Mouse (Mus musculus) lung, embryonic 14.5 days (tissue): ENCODE results near the gene Gpr63. TPM values are rescaled to one million over a fixed set of nuclear protein-coding genes. Genes with fewer than 3 reads are reported as not detected.
A peak's percentile ranks its signal among the peaks of the same experiment; 100 is the strongest.
"Not testable (repeated sequence)": the region's sequence is repeated elsewhere in the genome, so short reads cannot be mapped to it uniquely, and the experiment has no call there.

Experiments used
- ATAC-seq: fragments of 200-750 bp; cut with Nextera tagmentation; 2 replicates; pipeline ENCODE4 v1.8.0; 2017; ENCODE audit warnings: mild to moderate bottlenecking, moderate TSS enrichment, moderate library complexity; ENCODE audit not compliant: insufficient read depth
- DNase-seq: peaks from one replicate; pipeline ENCODE4 v3.0.0-alpha.2; 2015
- H3K27ac ChIP-seq: fragments of 300-500 bp; sonication (generic); 2 replicates; pipeline ENCODE4 v1.5.1; 2014; ENCODE audit warnings: low read depth, mild to moderate bottlenecking, moderate library complexity
- H3K27me3 ChIP-seq: fragments of 300-500 bp; sonication (generic); 2 replicates; pipeline ENCODE4 v1.6.1; 2014; ENCODE audit warnings: low read length, control low read depth; ENCODE audit not compliant: insufficient read depth
- H3K36me3 ChIP-seq: fragments of 300-500 bp; sonication (generic); 2 replicates; pipeline ENCODE4 v1.6.1; 2014; ENCODE audit warnings: control low read depth; ENCODE audit not compliant: insufficient read depth
- H3K4me1 ChIP-seq: fragments of 300-500 bp; sonication (generic); 2 replicates; pipeline ENCODE4 v1.6.1; 2014; ENCODE audit warnings: antibody characterized with exemption, control low read depth; ENCODE audit not compliant: insufficient read depth
- H3K4me2 ChIP-seq: fragments of 300-500 bp; sonication (generic); 2 replicates; pipeline ENCODE4 v1.6.1; 2014; ENCODE audit warnings: mild to moderate bottlenecking
- H3K4me3 ChIP-seq: fragments of 300-500 bp; sonication (generic); 2 replicates; pipeline ENCODE4 v1.5.1; 2014; ENCODE audit warnings: low read depth, low read length
- H3K9ac ChIP-seq: fragments of 300-500 bp; sonication (generic); 2 replicates; pipeline ENCODE4 v1.6.1; 2014
- H3K9me3 ChIP-seq: fragments of 300-500 bp; sonication (generic); 2 replicates; pipeline ENCODE4 v1.6.1; 2016; ENCODE audit warnings: low read depth, low read length, control low read depth
- CTCF ChIP-seq: IDR thresholded peaks from 2 replicates; pipeline ENCODE4 v1.5.1; 2016; ENCODE audit warnings: antibody characterized with exemption, low read depth
- WGBS: fragments of 180-500 bp; shearing (Covaris S2); extraction: QIAGEN DNeasy Blood & Tissue Kit; methylation state at CpG from one replicate; pipeline ENCODE4 v1.1.7; 2014; 5-methylcytosine and 5-hydroxymethylcytosine counted together
- polyA plus RNA-seq: library from polyadenylated mRNA; unstranded; fragments of >200 nt; fragmentation: Nextera tagmentation; extraction: Ambion mirVana; gene quantifications from 2 replicates; pipeline ENCODE4 v1.2.1, GENCODE M21; 2014

The Gpr63 gene
- polyA plus RNA-seq, 1 experiment from 2014 or later = 2.4 TPM

- Histone ChIP-seq H3K9ac (peak overlapping the region; percentile 88; the same call in 1 of the 2 replicates), H3K4me1 (peaks cover 4% of the 10 kb centered on the region; the same call in 1 of the 2 replicates), H3K9me3 (no peaks in the 10 kb centered on the region), H3K4me3 (peak overlapping the region; percentile 66), H3K4me2 (peak overlapping the region; percentile 55), H3K36me3 (no peaks in the 10 kb centered on the region), H3K27ac (no peak overlapping the region), H3K27me3 (no peaks in the 10 kb centered on the region)
- peak; percentile 28 for DNase-seq
- TF ChIP-seq CTCF = no peak
- ATAC-seq = no peak
- 9% methylated on average over 7 of the region's 7 CpGs for WGBS
Measured at GRCm38 (mm10) chr4:24967251-24967650, 1.0 kb downstream of the Gpr63 start.

GRCm38 (mm10) chr4:24978589-24978988 is 12.4 kb downstream of the Gpr63 start:
- H3K4me3 ChIP-seq = no peak overlapping the region
- no peaks in the 10 kb centered on the region for H3K4me1 ChIP-seq
- H3K27me3 ChIP-seq = no peaks in the 10 kb centered on the region
- no peaks in the 10 kb centered on the region for H3K9me3 ChIP-seq
- no peak overlapping the region for H3K4me2 ChIP-seq
- H3K27ac ChIP-seq = no peak overlapping the region
- DNase-seq = no peak
- WGBS = 66% methylated on average over 4 of the region's 4 CpGs
- no peaks in the 10 kb centered on the region for H3K36me3 ChIP-seq
- no peak overlapping the region for H3K9ac ChIP-seq
- ATAC-seq = no peak
- TF ChIP-seq CTCF = no peak

- no peaks in the 10 kb centered on the region for H3K27me3 ChIP-seq
- H3K9me3 ChIP-seq = no peaks in the 10 kb centered on the region
- 84% methylated on average over 5 of the region's 5 CpGs for WGBS
- DNase-seq (no peak), ATAC-seq (no peak)
- no peak overlapping the region for H3K4me2 ChIP-seq
- no peak overlapping the region for H3K9ac ChIP-seq
- TF ChIP-seq CTCF = no peak
- no peak overlapping the region for H3K4me3 ChIP-seq
- no peak overlapping the region for H3K27ac ChIP-seq
- H3K36me3 ChIP-seq = no peaks in the 10 kb centered on the region
- no peaks in the 10 kb centered on the region for H3K4me1 ChIP-seq
Measured at GRCm38 (mm10) chr4:24985612-24986011, 19.4 kb downstream of the Gpr63 start.

GRCm38 (mm10) chr4:24991475-24991874 is 25.3 kb downstream of the Gpr63 start:
- no peaks in the 10 kb centered on the region for H3K36me3 ChIP-seq
- no peak for ATAC-seq
- no peak overlapping the region for H3K9ac ChIP-seq

GRCm38 (mm10) chr4:25009328-25009727 is 43.1 kb downstream of the Gpr63 start:
- WGBS = 86% methylated on average over 8 of the region's 8 CpGs
- not testable (repeated sequence) for H3K4me1 ChIP-seq

More at GRCm38 (mm10) chr4:24991475-24991874, 25.3 kb downstream of the Gpr63 start:
- 68% methylated on average over 2 of the region's 2 CpGs for WGBS
- Histone ChIP-seq H3K9me3 (no peaks in the 10 kb centered on the region), H3K4me3 (no peak overlapping the region), H3K4me2 (no peak overlapping the region), H3K4me1 (no peaks in the 10 kb centered on the region), H3K27me3 (no peaks in the 10 kb centered on the region), H3K27ac (no peak overlapping the region)
- no peak for TF ChIP-seq CTCF
- DNase-seq = no peak

GRCm38 (mm10) chr4:25011780-25012179 is 45.6 kb downstream of the Gpr63 start:
- Histone ChIP-seq H3K9me3 (no peaks in the 10 kb centered on the region), H3K27ac (no peak overlapping the region), H3K4me2 (no peak overlapping the region), H3K4me1 (no peaks in the 10 kb centered on the region), H3K4me3 (no peak overlapping the region), H3K27me3 (no peaks in the 10 kb centered on the region), H3K36me3 (peaks cover 16% of the 10 kb centered on the region), H3K9ac (no peak overlapping the region)
- no peak for DNase-seq
- TF ChIP-seq CTCF = no peak
- WGBS = 86% methylated on average over 5 of the region's 5 CpGs
- ATAC-seq = no peak

More at GRCm38 (mm10) chr4:25009328-25009727, 43.1 kb downstream of the Gpr63 start:
- H3K27me3 ChIP-seq, H3K9me3 ChIP-seq, H3K4me2 ChIP-seq, H3K4me3 ChIP-seq, H3K9ac ChIP-seq, ATAC-seq, DNase-seq, H3K27ac ChIP-seq: not testable (repeated sequence)
- peaks cover 16% of the 10 kb centered on the region for H3K36me3 ChIP-seq

- WGBS = 86% methylated on average over 3 of the region's 3 CpGs
- H3K9me3 ChIP-seq = no peaks in the 10 kb centered on the region
- H3K27me3 ChIP-seq = no peaks in the 10 kb centered on the region
- no peak overlapping the region for H3K4me3 ChIP-seq
- no peak overlapping the region for H3K9ac ChIP-seq
- H3K36me3 ChIP-seq = peaks cover 7% of the 10 kb centered on the region
- no peak overlapping the region for H3K4me2 ChIP-seq
- no peak overlapping the region for H3K27ac ChIP-seq
- DNase-seq (no peak), ATAC-seq (no peak)
- no peaks in the 10 kb centered on the region for H3K4me1 ChIP-seq
- TF ChIP-seq CTCF = no peak
Measured at GRCm38 (mm10) chr4:25012726-25013125, 46.5 kb downstream of the Gpr63 start.

GRCm38 (mm10) chr4:25015017-25015655 is 48.9 kb downstream of the Gpr63 start:
- no peak overlapping the region for H3K4me3 ChIP-seq
- TF ChIP-seq CTCF = no peak
- DNase-seq (peak; percentile 3), ATAC-seq (no peak)
- no peaks in the 10 kb centered on the region for H3K36me3 ChIP-seq
- H3K9me3 ChIP-seq = no peaks in the 10 kb centered on the region
- no peak overlapping the region for H3K9ac ChIP-seq
- WGBS = 65% methylated on average over 2 of the region's 2 CpGs
- no peaks in the 10 kb centered on the region for H3K4me1 ChIP-seq
- H3K27me3 ChIP-seq = no peaks in the 10 kb centered on the region
- no peak overlapping the region for H3K27ac ChIP-seq
- H3K4me2 ChIP-seq = no peak overlapping the region
